Mouse (Mus musculus) heart, postnatal 0 days (tissue): ENCODE results near the gene Psmg4. TPM values are rescaled to one million over a fixed set of nuclear protein-coding genes. Genes with fewer than 3 reads are reported as not detected.

ENCODE experiments used
- ATAC-seq: fragments of 200-750 bp; cut with Nextera tagmentation; 2 replicates; pipeline ENCODE4 v1.8.0; 2017; ENCODE audit warnings: low read depth, moderate number of reproducible peaks, moderate library complexity; ENCODE audit not compliant: insufficient read depth
- DNase-seq: peaks from one replicate; pipeline ENCODE4 v3.0.0-alpha.2; 2016; ENCODE audit warnings: low spot score
- H3K27ac ChIP-seq: fragments of 300-500 bp; sonication (generic); 2 replicates; pipeline ENCODE4 v1.5.1; 2014; ENCODE audit warnings: low read depth, mild to moderate bottlenecking
- H3K27me3 ChIP-seq: fragments of 300-500 bp; sonication (generic); 2 replicates; pipeline ENCODE4 v1.6.1; 2014; ENCODE audit warnings: low read length, mixed read lengths; ENCODE audit not compliant: control insufficient read depth, insufficient read depth
- H3K36me3 ChIP-seq: fragments of 300-500 bp; sonication (generic); replicated peaks from 2 replicates; pipeline ENCODE4 v1.6.1; 2014; ENCODE audit warnings: low read length, mixed read lengths; ENCODE audit not compliant: control insufficient read depth, insufficient read depth
- H3K4me1 ChIP-seq: fragments of 300-500 bp; sonication (generic); 2 replicates; pipeline ENCODE4 v1.6.1; 2014; ENCODE audit warnings: antibody characterized with exemption; ENCODE audit not compliant: control insufficient read depth, insufficient read depth
- H3K4me2 ChIP-seq: fragments of 300-500 bp; sonication (generic); 2 replicates; pipeline ENCODE4 v1.6.1; 2014; ENCODE audit warnings: low read depth, mild to moderate bottlenecking, low read length, moderate library complexity
- H3K4me3 ChIP-seq: fragments of 300-500 bp; sonication (generic); 2 replicates; pipeline ENCODE4 v1.5.1; 2014; ENCODE audit warnings: low read depth, low read length
- H3K9ac ChIP-seq: fragments of 300-500 bp; sonication (generic); replicated peaks from 2 replicates; pipeline ENCODE4 v1.6.1; 2014; ENCODE audit warnings: low read depth, low read length, mixed read lengths
- H3K9me3 ChIP-seq: fragments of 300-500 bp; sonication (generic); replicated peaks from 2 replicates; pipeline ENCODE4 v1.6.1; 2016; ENCODE audit warnings: low read length; ENCODE audit not compliant: control insufficient read depth
- CTCF ChIP-seq: IDR thresholded peaks from 2 replicates; pipeline ENCODE4 v1.5.1; 2016; ENCODE audit warnings: antibody characterized with exemption, control low read depth, low read depth
- EP300 ChIP-seq: IDR thresholded peaks from 2 replicates; pipeline ENCODE4 v1.6.1; 2016; ENCODE audit warnings: antibody characterized with exemption, low read depth
- WGBS: fragments of 180-500 bp; shearing (Covaris S2); extraction: QIAGEN DNeasy Blood & Tissue Kit; methylation state at CpG from one replicate; pipeline ENCODE4 v1.1.7; 2014; 5-methylcytosine and 5-hydroxymethylcytosine counted together
- polyA plus RNA-seq: library from polyadenylated mRNA; unstranded; fragments of >200 nt; fragmentation: Nextera tagmentation; extraction: Ambion mirVana; gene quantifications from 2 replicates; pipeline ENCODE4 v1.2.1, GENCODE M21; 2015
- total RNA-seq: library from RNA; depleted of rRNA; stranded (reverse); fragments of >200 nt; gene quantifications from 2 replicates; pipeline ENCODE4 v1.2.3, GENCODE M21; 2014; ENCODE audit warnings: low replicate concordance; rRNA removed

Psmg4 gene
- 58.0 and 108 TPM in 2 replicates for total RNA-seq
- 86.3 and 87.8 TPM in 2 replicates for polyA plus RNA-seq

GRCm38 (mm10) chr13:34162491-34163303, at the start of gene Psmg4:
Psmg4 (plus strand) TSS chr13:34162964.
- peak within 1 kb of the TSS; percentile 64 for H3K9ac ChIP-seq
- TF ChIP-seq CTCF (no peak), EP300 (no peak)
- H3K27me3 ChIP-seq, result no peaks in the 10 kb centered on the region
- 3% methylated on average over 44 of the region's 44 CpGs for WGBS
- H3K4me1 ChIP-seq, result peaks cover 7% of the 10 kb centered on the region
- H3K36me3 ChIP-seq, result peaks cover 7% of the 10 kb centered on the region
- H3K4me2 ChIP-seq, result peak within 1 kb of the TSS; percentile 81
- no peaks in the 10 kb centered on the region for H3K9me3 ChIP-seq
- ATAC-seq (peak; percentile 96), DNase-seq (peak; percentile 86)
- peak within 1 kb of the TSS; percentile 84 for H3K4me3 ChIP-seq
- H3K27ac ChIP-seq, result peak within 1 kb of the TSS; percentile 93

- ATAC-seq, result no peak
- 72% methylated on average over 3 of the region's 3 CpGs for WGBS
Observed at GRCm38 (mm10) chr13:34113086-34113485, 49.7 kb upstream of the Psmg4 start.

DNA sequence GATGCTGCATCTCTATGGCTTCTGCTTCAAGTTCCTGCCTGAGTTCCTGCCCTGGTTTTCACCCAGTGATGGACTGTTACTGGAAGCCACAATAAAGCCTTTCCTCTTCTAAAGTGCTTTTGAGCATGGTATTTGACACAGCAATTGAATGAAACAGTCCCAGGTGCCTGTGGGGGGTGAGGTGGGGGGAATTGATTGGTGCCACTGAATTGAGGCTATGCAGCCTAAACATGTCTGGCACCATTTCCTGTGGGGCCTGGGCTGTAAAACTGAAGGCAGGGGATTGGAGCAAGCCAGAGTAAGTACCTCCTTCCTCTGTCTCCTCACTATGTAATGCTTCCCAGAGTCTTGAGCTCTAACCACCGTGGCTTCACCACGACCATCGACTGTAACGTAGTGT, 48.1 kb upstream of the Psmg4 start:
- DNase-seq (no peak), ATAC-seq (no peak)
- WGBS, result 80% methylated on average over 4 of the region's 4 CpGs
- no peaks in the 10 kb centered on the region for H3K9me3 ChIP-seq
- H3K4me1 ChIP-seq, result peaks cover 5% of the 10 kb centered on the region; the same call in 1 of the 2 replicates
- H3K4me3 ChIP-seq, result no peak overlapping the region
- no peak overlapping the region for H3K27ac ChIP-seq
- no peak overlapping the region for H3K9ac ChIP-seq
- no peak for TF ChIP-seq CTCF
- TF ChIP-seq EP300, result no peak
- no peaks in the 10 kb centered on the region for H3K27me3 ChIP-seq
- H3K36me3 ChIP-seq, result no peaks in the 10 kb centered on the region
- no peak overlapping the region for H3K4me2 ChIP-seq

More at GRCm38 (mm10) chr13:34113086-34113485, 49.7 kb upstream of the Psmg4 start:
- H3K4me3 ChIP-seq, result no peak overlapping the region
- H3K9ac ChIP-seq, result no peak overlapping the region
- no peaks in the 10 kb centered on the region for H3K27me3 ChIP-seq
- no peaks in the 10 kb centered on the region for H3K36me3 ChIP-seq
- no peaks in the 10 kb centered on the region for H3K4me1 ChIP-seq
- no peak for DNase-seq
- no peak overlapping the region for H3K27ac ChIP-seq
- no peak overlapping the region for H3K4me2 ChIP-seq
- TF ChIP-seq EP300 (no peak), CTCF (no peak)
- no peaks in the 10 kb centered on the region for H3K9me3 ChIP-seq

DNA sequence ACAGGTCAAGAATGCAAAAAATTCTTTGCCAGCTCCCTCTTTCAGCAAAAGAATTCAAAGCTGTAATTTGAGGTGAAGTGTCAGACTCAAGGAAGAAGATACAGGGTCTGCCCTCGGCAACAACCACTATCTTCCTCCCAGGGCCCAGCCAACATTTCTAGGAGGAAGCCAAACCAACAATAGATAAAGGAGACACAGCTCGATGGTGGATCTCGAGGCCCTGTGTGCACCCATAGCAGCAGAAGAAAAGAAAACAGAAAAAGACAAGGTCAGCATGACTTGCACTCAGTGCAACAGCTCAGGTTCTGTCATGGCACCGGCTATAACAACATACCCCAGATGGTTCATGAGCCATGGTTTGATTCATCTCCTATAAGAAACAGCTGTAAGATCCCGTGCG, 46.3 kb upstream of the Psmg4 start:
- ATAC-seq (no peak), DNase-seq (no peak)
- TF ChIP-seq CTCF, result no peak
- Histone ChIP-seq H3K9me3 (no peaks in the 10 kb centered on the region), H3K9ac (no peak overlapping the region), H3K36me3 (no peaks in the 10 kb centered on the region), H3K4me1 (peaks cover 5% of the 10 kb centered on the region; the same call in 1 of the 2 replicates), H3K4me2 (no peak overlapping the region), H3K27me3 (no peaks in the 10 kb centered on the region), H3K27ac (no peak overlapping the region), H3K4me3 (no peak overlapping the region)
- WGBS, result 68% methylated on average over 6 of the region's 6 CpGs

DNA sequence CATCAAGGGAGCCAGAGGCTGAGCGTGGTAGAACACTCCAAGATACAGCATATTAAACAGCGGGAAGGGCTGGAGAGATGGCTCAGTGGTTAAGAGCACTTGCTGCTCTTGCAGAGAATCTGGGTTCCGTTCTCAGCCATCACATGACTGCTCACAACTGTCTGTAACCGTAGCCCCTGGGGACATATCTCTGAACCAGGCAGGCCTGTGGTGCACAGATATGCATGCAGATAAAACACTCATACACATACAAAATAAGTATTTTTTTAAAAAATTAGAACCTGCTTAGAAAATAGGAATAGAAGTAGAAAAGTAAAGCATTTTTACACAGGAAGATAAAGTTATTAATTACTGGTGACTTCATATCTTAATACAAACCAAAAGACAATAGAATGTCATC, 43.9 kb upstream of the Psmg4 start:
- Histone ChIP-seq H3K9me3 (no peaks in the 10 kb centered on the region), H3K4me3 (no peak overlapping the region), H3K36me3 (no peaks in the 10 kb centered on the region), H3K27ac (peak overlapping the region; percentile 22; the same call in 1 of the 2 replicates), H3K27me3 (no peaks in the 10 kb centered on the region), H3K4me2 (no peak overlapping the region), H3K4me1 (peaks cover 5% of the 10 kb centered on the region; the same call in 1 of the 2 replicates), H3K9ac (no peak overlapping the region)
- ATAC-seq (no peak), DNase-seq (no peak)
- 38% methylated on average over 4 of the region's 4 CpGs for WGBS
- no peak for TF ChIP-seq CTCF
- no peak for TF ChIP-seq EP300
